Mouse (Mus musculus) neural tube, embryonic 11.5 days (tissue): ENCODE results near the gene Afg1l. TPM values are rescaled to one million over a fixed set of nuclear protein-coding genes. Genes with fewer than 3 reads are reported as not detected.

Experiments used
- ATAC-seq: fragments of 200-750 bp; cut with Nextera tagmentation; 2 replicates; pipeline ENCODE4 v1.8.0; 2017; ENCODE audit warnings: moderate number of reproducible peaks, mild to moderate bottlenecking, moderate TSS enrichment, moderate library complexity; ENCODE audit not compliant: insufficient read depth, low FRiP score, low TSS enrichment
- DNase-seq: peaks from one replicate; pipeline ENCODE4 v3.0.0-alpha.2; 2015; ENCODE audit warnings: low spot score
- H3K27ac ChIP-seq: fragments of 300-500 bp; sonication (generic); 2 replicates; pipeline ENCODE4 v1.5.1; 2014; ENCODE audit warnings: low read depth, mild to moderate bottlenecking, low read length
- H3K27me3 ChIP-seq: fragments of 300-500 bp; sonication (generic); 2 replicates; pipeline ENCODE4 v1.6.1; 2014; ENCODE audit warnings: mild to moderate bottlenecking, low read length, mixed read lengths; ENCODE audit not compliant: control insufficient read depth, insufficient read depth
- H3K36me3 ChIP-seq: fragments of 300-500 bp; sonication (generic); 2 replicates; pipeline ENCODE4 v1.6.1; 2014; ENCODE audit warnings: mild to moderate bottlenecking, low read length, moderate library complexity, mixed read lengths; ENCODE audit not compliant: control insufficient read depth, insufficient read depth
- H3K4me1 ChIP-seq: fragments of 300-500 bp; sonication (generic); 2 replicates; pipeline ENCODE4 v1.6.1; 2014; ENCODE audit warnings: low read length, mixed read lengths; ENCODE audit not compliant: control insufficient read depth, insufficient read depth
- H3K4me2 ChIP-seq: fragments of 300-500 bp; sonication (generic); 2 replicates; pipeline ENCODE4 v1.6.1; 2014; ENCODE audit warnings: low read depth, mild to moderate bottlenecking, moderate library complexity
- H3K4me3 ChIP-seq: fragments of 300-500 bp; sonication (generic); 2 replicates; pipeline ENCODE4 v1.5.1; 2014; ENCODE audit warnings: low read depth, low read length
- H3K9ac ChIP-seq: fragments of 300-500 bp; sonication (generic); 2 replicates; pipeline ENCODE4 v1.6.1; 2014; ENCODE audit warnings: mild to moderate bottlenecking, low read length
- H3K9me3 ChIP-seq: fragments of 300-500 bp; sonication (generic); 2 replicates; pipeline ENCODE4 v1.6.1; 2016; ENCODE audit warnings: low read length; ENCODE audit not compliant: control insufficient read depth
- WGBS: fragments of 180-500 bp; shearing (Covaris S2); extraction: QIAGEN DNeasy Blood & Tissue Kit; methylation state at CpG from one replicate; pipeline ENCODE4 v1.1.7; 2014; 5-methylcytosine and 5-hydroxymethylcytosine counted together
- polyA plus RNA-seq: library from polyadenylated mRNA; unstranded; fragments of >200 nt; fragmentation: Nextera tagmentation; extraction: Ambion mirVana; gene quantifications from 2 replicates; pipeline ENCODE4 v1.2.1, GENCODE M21; 2014

Gene Afg1l
- 5.5 and 5.7 TPM in 2 replicates for polyA plus RNA-seq

- Histone ChIP-seq H3K27ac (peak within 1 kb of the TSS; percentile 82), H3K27me3 (no peaks in the 10 kb centered on the region), H3K4me3 (peak within 1 kb of the TSS; percentile 70), H3K9me3 (no peaks in the 10 kb centered on the region), H3K4me2 (peak within 1 kb of the TSS; percentile 83), H3K9ac (peak within 1 kb of the TSS; percentile 86), H3K36me3 (no peaks in the 10 kb centered on the region), H3K4me1 (0 out of 2 replicates have a peak, but pooled peaks cover 3% of the 10 kb centered on the region)
- DNase-seq (peak; percentile 93), ATAC-seq (peak; percentile 88)
- WGBS: 0% methylated on average over 24 of the region's 29 CpGs
Measured at GRCm38 (mm10) chr10:42478341-42478720, at the start of gene Afg1l. TSS of gene Afg1l (minus strand) at chr10:42478565.

- H3K27ac ChIP-seq: no peak overlapping the region
- H3K4me2 ChIP-seq: no peak overlapping the region
- H3K9ac ChIP-seq: no peak overlapping the region
- no peak overlapping the region for H3K4me3 ChIP-seq
- H3K36me3 ChIP-seq: no peaks in the 10 kb centered on the region
- no peak for ATAC-seq
- no peaks in the 10 kb centered on the region for H3K27me3 ChIP-seq
- H3K4me1 ChIP-seq: no peaks in the 10 kb centered on the region
- H3K9me3 ChIP-seq: no peaks in the 10 kb centered on the region
- 98% methylated on average over 3 of the region's 3 CpGs for WGBS
- DNase-seq: no peak
Measured at GRCm38 (mm10) chr10:42525682-42526081, 47.3 kb upstream of the Afg1l start.

- H3K9ac ChIP-seq: no peak overlapping the region
- DNase-seq (no peak), ATAC-seq (no peak)
- no peaks in the 10 kb centered on the region for H3K36me3 ChIP-seq
- H3K27ac ChIP-seq: no peak overlapping the region
- WGBS: 80% methylated on average over 11 of the region's 11 CpGs
- H3K9me3 ChIP-seq: no peaks in the 10 kb centered on the region
- no peaks in the 10 kb centered on the region for H3K4me1 ChIP-seq
- no peaks in the 10 kb centered on the region for H3K27me3 ChIP-seq
- H3K4me3 ChIP-seq: no peak overlapping the region
- H3K4me2 ChIP-seq: no peak overlapping the region
Measured at GRCm38 (mm10) chr10:42523556-42524162, 45.3 kb upstream of the Afg1l start.

GRCm38 (mm10) chr10:42522912-42523311 lies 44.5 kb upstream of the Afg1l start:
- DNase-seq: no peak
- H3K4me2 ChIP-seq: no peak overlapping the region
- no peak overlapping the region for H3K9ac ChIP-seq
- WGBS: 69% methylated on average over 2 of the region's 2 CpGs
- no peaks in the 10 kb centered on the region for H3K27me3 ChIP-seq
- no peak for ATAC-seq
- H3K4me1 ChIP-seq: no peaks in the 10 kb centered on the region
- H3K9me3 ChIP-seq: no peaks in the 10 kb centered on the region
- H3K27ac ChIP-seq: no peak overlapping the region
- no peak overlapping the region for H3K4me3 ChIP-seq
- H3K36me3 ChIP-seq: no peaks in the 10 kb centered on the region

DNA sequence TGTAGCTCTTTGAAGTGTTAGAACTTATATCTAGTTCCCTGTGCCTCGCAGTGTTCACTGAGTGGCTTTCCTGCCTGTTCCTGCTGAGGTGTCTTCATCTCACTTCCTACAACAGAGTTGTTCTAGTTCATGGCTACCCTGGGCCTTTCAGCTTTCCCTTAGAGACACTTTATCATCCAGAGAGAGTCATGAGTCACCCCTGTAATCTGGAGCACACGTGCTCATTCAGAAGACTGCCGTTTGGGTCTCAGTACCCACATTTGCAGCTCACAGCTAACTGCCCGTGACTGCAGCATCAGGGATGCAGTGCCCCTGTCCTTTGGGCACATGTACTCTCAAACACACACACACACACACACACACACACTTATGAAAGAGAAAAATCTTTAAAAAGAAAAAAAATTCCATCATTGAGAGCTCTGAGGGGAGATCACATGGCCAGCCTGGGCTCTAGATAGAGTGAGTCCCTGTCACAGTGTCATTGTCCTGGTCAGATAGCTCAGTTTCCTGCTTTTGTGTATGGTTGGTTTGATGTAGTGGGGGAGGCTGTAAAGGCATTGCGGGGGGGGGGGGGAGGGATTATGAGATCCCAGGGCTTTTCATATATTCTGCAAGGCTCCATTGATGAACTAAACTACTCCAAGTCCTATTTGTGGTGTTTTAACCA lies 43.1 kb upstream of the Afg1l start:
- WGBS: 69% methylated on average over 5 of the region's 5 CpGs
- Histone ChIP-seq H3K4me2 (no peak overlapping the region), H3K4me3 (no peak overlapping the region), H3K27me3 (no peaks in the 10 kb centered on the region), H3K4me1 (no peaks in the 10 kb centered on the region), H3K27ac (no peak overlapping the region), H3K9ac (no peak overlapping the region), H3K9me3 (no peaks in the 10 kb centered on the region), H3K36me3 (no peaks in the 10 kb centered on the region)
- DNase-seq (no peak), ATAC-seq (no peak)

- ATAC-seq: no peak
- no peaks in the 10 kb centered on the region for H3K4me1 ChIP-seq
- WGBS: 94% methylated on average over 8 of the region's 8 CpGs
- no peak overlapping the region for H3K27ac ChIP-seq
- H3K9ac ChIP-seq: no peak overlapping the region
- no peaks in the 10 kb centered on the region for H3K27me3 ChIP-seq
- no peak overlapping the region for H3K4me3 ChIP-seq
- no peaks in the 10 kb centered on the region for H3K9me3 ChIP-seq
- no peak for DNase-seq
- no peaks in the 10 kb centered on the region for H3K36me3 ChIP-seq
- no peak overlapping the region for H3K4me2 ChIP-seq
Measured at GRCm38 (mm10) chr10:42518363-42518762, 40.0 kb upstream of the Afg1l start.

GRCm38 (mm10) chr10:42514125-42514524 lies 35.8 kb upstream of the Afg1l start:
- no peak overlapping the region for H3K9ac ChIP-seq
- DNase-seq (no peak), ATAC-seq (no peak)
- H3K4me1 ChIP-seq: no peaks in the 10 kb centered on the region
- H3K4me3 ChIP-seq: no peak overlapping the region
- H3K4me2 ChIP-seq: no peak overlapping the region
- no peak overlapping the region for H3K27ac ChIP-seq
- H3K36me3 ChIP-seq: no peaks in the 10 kb centered on the region
- H3K27me3 ChIP-seq: no peaks in the 10 kb centered on the region
- no peaks in the 10 kb centered on the region for H3K9me3 ChIP-seq

DNA sequence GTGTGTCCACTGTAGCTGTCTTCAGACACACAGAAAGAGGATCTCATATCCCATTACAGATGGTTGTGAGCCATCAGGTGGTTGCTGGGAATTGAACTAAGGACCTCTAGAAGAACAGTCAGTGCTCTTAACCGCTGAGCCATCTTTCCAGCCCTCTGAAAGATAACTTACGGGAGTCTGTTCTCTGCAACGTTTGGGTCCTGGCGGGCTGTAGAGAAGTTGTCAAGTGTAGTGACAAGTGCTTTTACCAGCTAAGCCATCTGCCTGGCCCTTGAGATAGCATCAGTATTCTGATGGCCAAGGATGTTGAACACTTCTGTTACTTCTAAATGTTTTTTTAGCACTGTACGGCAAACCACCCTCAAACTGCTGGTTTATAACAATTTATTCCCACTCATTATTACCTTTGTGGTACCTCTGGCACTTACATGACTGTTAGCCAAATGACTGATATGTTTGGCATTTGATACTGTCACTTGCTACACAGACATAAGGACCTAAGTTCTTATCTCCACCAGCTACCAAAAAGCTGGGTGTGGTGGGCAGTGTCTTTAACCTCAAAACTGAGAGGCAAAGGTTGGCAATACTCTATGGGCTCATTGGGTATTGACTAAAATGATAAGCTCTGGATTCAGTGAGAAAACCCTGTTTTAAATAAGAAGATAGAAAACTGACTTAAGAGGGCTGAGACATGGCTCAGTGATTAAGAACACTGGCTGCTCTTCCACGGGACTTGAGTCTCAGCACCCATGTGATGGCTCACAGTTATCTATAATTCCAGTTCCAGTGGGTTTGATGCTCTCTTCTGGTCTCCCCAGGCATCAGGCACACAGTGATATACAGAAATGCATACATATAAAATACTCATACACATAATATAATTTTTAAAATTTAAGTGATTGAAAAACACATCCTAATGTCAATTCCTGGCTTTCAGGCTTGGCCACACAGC lies 33.1 kb upstream of the Afg1l start:
- DNase-seq: no peak
- H3K36me3 ChIP-seq: no peaks in the 10 kb centered on the region
- no peak overlapping the region for H3K27ac ChIP-seq
- no peak overlapping the region for H3K4me3 ChIP-seq
- no peak overlapping the region for H3K4me2 ChIP-seq
- no peaks in the 10 kb centered on the region for H3K27me3 ChIP-seq
- no peaks in the 10 kb centered on the region for H3K9me3 ChIP-seq
- ATAC-seq: no peak
- no peak overlapping the region for H3K9ac ChIP-seq
- WGBS: 90% methylated on average over 6 of the region's 6 CpGs
- H3K4me1 ChIP-seq: no peaks in the 10 kb centered on the region
